Mouse (Mus musculus) myocyte (in vitro differentiated cells): ENCODE measurements around the gene Cdk17.

ENCODE experiments used
- CEBPB ChIP-seq: IDR thresholded peaks from 2 replicates; pipeline ENCODE4 v1.6.1; 2011; ENCODE audit warnings: mild to moderate bottlenecking, moderate library complexity; ENCODE audit not compliant: poor library complexity, insufficient read depth, severe bottlenecking
- E2F4 ChIP-seq: IDR thresholded peaks from one replicate; pipeline ENCODE4 v1.6.1; 2011; ENCODE audit warnings: mild to moderate bottlenecking, control low read depth, moderate library complexity; ENCODE audit not compliant: insufficient read depth
- MAX ChIP-seq: IDR thresholded peaks from one replicate; pipeline ENCODE4 v1.6.1; 2011; ENCODE audit warnings: low read depth, mild to moderate bottlenecking, control low read depth
- MYOD1 ChIP-seq, 3 experiments: IDR thresholded peaks; one replicate each; pipeline ENCODE4 v1.6.1; 2011; ENCODE audit warnings: control low read depth in 2 of 3, low read depth in 2 of 3, mild to moderate bottlenecking in 2 of 3, moderate library complexity in 1 of 3; ENCODE audit not compliant: insufficient read length in 2 of 3, control insufficient read depth in 1 of 3
- MYOG ChIP-seq, 3 experiments: IDR thresholded peaks; one replicate each; pipeline ENCODE4 v1.6.1; 2011; ENCODE audit warnings: control low read depth in 2 of 3, low read depth in 2 of 3, mild to moderate bottlenecking in 2 of 3; ENCODE audit not compliant: insufficient read length in 2 of 3, control insufficient read depth in 1 of 3, insufficient read depth in 1 of 3
- POLR2A ChIP-seq: IDR thresholded peaks from one replicate; pipeline ENCODE4 v1.6.1; 2011; ENCODE audit warnings: low read depth, mild to moderate bottlenecking, control low read depth, moderate library complexity; ENCODE audit not compliant: insufficient read length
- POLR2AphosphoS2 ChIP-seq: IDR thresholded peaks from one replicate; pipeline ENCODE4 v1.6.1; 2011; ENCODE audit warnings: low read depth, control low read depth; ENCODE audit not compliant: insufficient read length
- REST ChIP-seq: IDR thresholded peaks from one replicate; pipeline ENCODE4 v1.6.1; 2011; ENCODE audit warnings: mild to moderate bottlenecking, control low read depth, moderate library complexity; ENCODE audit not compliant: insufficient read depth, insufficient read length
- SRF ChIP-seq: IDR thresholded peaks from one replicate; pipeline ENCODE4 v1.6.1; 2011; ENCODE audit warnings: low read depth; ENCODE audit not compliant: control insufficient read depth, insufficient read length
- TCF12 ChIP-seq: IDR thresholded peaks from one replicate; pipeline ENCODE4 v1.6.1; 2011; ENCODE audit warnings: mild to moderate bottlenecking, control low read depth; ENCODE audit not compliant: poor library complexity, insufficient read depth, severe bottlenecking
- TCF3 ChIP-seq: IDR thresholded peaks from one replicate; pipeline ENCODE4 v1.6.1; 2011; ENCODE audit warnings: low read depth, control low read depth; ENCODE audit not compliant: insufficient read length
- USF1 ChIP-seq: IDR thresholded peaks from one replicate; pipeline ENCODE4 v1.6.1; 2011; ENCODE audit warnings: low read depth, mild to moderate bottlenecking, control low read depth, moderate library complexity

- TF ChIP-seq TCF12, result no peak
- TF ChIP-seq MAX, result no peak
- no peak for TF ChIP-seq POLR2A
- no peak for TF ChIP-seq USF1
- no peak for TF ChIP-seq POLR2AphosphoS2
- no peak for TF ChIP-seq MYOG (IDR thresholded peaks at IDR 0.05; ENCODE audit: control insufficient read depth in 1 of 3, insufficient read depth in 1 of 3, insufficient read length in 2 of 3, low read depth in 2 of 3)
- TF ChIP-seq MYOD1 (IDR thresholded peaks at IDR 0.05; ENCODE audit: control insufficient read depth in 1 of 3, insufficient read length in 2 of 3, low read depth in 2 of 3), result no peak
- TF ChIP-seq E2F4, result no peak
- no peak for TF ChIP-seq TCF3
- no peak for TF ChIP-seq CEBPB
- TF ChIP-seq REST, result no peak
- TF ChIP-seq SRF, result no peak
These were observed 10.6 kb downstream of the Cdk17 start for GRCm38 (mm10) chr10:93171182-93171855.
